Mouse (Mus musculus) forebrain, embryonic 16.5 days (tissue): ENCODE measurements at regions not wholly inside any gene's neighbourhood (a gene's known extent, or its start where the extent isn't known, plus 50 kb on each side); places are given as distances from the start of the nearest gene placed in this dataset.

ENCODE experiments used
- ATAC-seq: fragments of 200-750 bp; cut with Nextera tagmentation; 2 replicates; pipeline ENCODE4 v1.8.0; 2017; ENCODE audit warnings: mild to moderate bottlenecking, moderate library complexity
- H3K27ac ChIP-seq: fragments of 300-500 bp; sonication (generic); 2 replicates; pipeline ENCODE4 v1.5.1; 2014; ENCODE audit warnings: low read length, control low read depth
- H3K27me3 ChIP-seq: fragments of 300-500 bp; sonication (generic); replicated peaks from 2 replicates; pipeline ENCODE4 v1.6.1; 2014; ENCODE audit warnings: low read length; ENCODE audit not compliant: control insufficient read depth, insufficient read depth
- H3K36me3 ChIP-seq: fragments of 300-500 bp; sonication (generic); 2 replicates; pipeline ENCODE4 v1.6.1; 2014; ENCODE audit not compliant: control insufficient read depth, insufficient read depth
- H3K4me1 ChIP-seq: fragments of 300-500 bp; sonication (generic); replicated peaks from 2 replicates; pipeline ENCODE4 v1.6.1; 2014; ENCODE audit warnings: low read length; ENCODE audit not compliant: control insufficient read depth, insufficient read depth
- H3K4me2 ChIP-seq: fragments of 300-500 bp; sonication (generic); 2 replicates; pipeline ENCODE4 v1.6.1; 2014; ENCODE audit warnings: mild to moderate bottlenecking, low read length, control low read depth
- H3K4me3 ChIP-seq: fragments of 300-500 bp; sonication (generic); replicated peaks from 2 replicates; pipeline ENCODE4 v1.5.1; 2014; ENCODE audit warnings: mild to moderate bottlenecking, low read length, control low read depth
- H3K9ac ChIP-seq: fragments of 300-500 bp; sonication (generic); replicated peaks from 2 replicates; pipeline ENCODE4 v1.6.1; 2014; ENCODE audit warnings: low read depth, low read length, control low read depth
- H3K9me3 ChIP-seq: fragments of 300-500 bp; sonication (generic); 2 replicates; pipeline ENCODE4 v1.6.1; 2016; ENCODE audit warnings: low read length; ENCODE audit not compliant: control insufficient read depth
- WGBS: fragments of 180-500 bp; shearing (Covaris S2); extraction: QIAGEN DNeasy Blood & Tissue Kit; methylation state at CpG from one replicate; pipeline ENCODE4 v1.1.7; 2014; 5-methylcytosine and 5-hydroxymethylcytosine counted together

DNA sequence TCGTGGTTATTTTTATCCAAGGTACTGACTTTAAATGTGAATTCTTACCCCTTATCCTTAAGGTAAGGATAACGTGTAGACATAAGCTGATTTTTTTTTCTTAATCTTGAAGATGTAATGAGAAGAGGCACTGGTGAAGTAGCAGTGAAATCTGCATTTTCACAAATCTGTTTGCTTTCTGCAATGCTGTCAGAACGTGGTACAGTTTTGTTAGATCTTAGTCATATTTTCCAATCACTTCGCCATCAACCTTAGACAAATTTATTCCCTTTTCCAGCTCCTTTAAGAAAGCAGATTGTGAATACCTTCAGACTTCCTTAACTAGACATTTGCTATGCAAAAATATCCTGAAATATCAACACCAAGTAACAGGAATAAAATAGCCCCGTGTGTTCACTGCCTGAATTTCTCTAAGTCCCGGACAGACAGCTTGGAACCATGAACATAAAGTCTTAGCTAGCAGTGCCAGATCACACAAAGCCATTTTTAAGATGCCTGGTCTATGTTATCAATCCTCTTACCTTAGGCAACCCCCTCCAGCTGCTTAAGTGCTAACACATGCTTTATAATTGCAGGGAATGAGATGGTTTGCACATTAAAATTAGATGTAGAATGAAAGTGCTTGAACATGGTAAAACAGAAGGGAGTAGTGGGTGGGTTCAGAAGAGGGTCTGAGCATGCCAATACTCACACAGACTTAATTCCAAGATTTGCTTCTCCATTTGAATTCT lies 202.7 kb downstream of the Ptprc start:
- H3K4me2 ChIP-seq, result no peak overlapping the region
- no peak overlapping the region for H3K9ac ChIP-seq
- H3K27ac ChIP-seq, result peak overlapping the region; percentile 81
- peaks cover 5% of the 10 kb centered on the region for H3K4me1 ChIP-seq
- H3K4me3 ChIP-seq, result no peak overlapping the region
- 59% methylated on average over 6 of the region's 6 CpGs for whole genome bisulfite sequencing
- ATAC-seq, result peak; percentile 68
- no peaks in the 10 kb centered on the region for H3K27me3 ChIP-seq
- no peaks in the 10 kb centered on the region for H3K9me3 ChIP-seq
- H3K36me3 ChIP-seq, result no peaks in the 10 kb centered on the region

DNA sequence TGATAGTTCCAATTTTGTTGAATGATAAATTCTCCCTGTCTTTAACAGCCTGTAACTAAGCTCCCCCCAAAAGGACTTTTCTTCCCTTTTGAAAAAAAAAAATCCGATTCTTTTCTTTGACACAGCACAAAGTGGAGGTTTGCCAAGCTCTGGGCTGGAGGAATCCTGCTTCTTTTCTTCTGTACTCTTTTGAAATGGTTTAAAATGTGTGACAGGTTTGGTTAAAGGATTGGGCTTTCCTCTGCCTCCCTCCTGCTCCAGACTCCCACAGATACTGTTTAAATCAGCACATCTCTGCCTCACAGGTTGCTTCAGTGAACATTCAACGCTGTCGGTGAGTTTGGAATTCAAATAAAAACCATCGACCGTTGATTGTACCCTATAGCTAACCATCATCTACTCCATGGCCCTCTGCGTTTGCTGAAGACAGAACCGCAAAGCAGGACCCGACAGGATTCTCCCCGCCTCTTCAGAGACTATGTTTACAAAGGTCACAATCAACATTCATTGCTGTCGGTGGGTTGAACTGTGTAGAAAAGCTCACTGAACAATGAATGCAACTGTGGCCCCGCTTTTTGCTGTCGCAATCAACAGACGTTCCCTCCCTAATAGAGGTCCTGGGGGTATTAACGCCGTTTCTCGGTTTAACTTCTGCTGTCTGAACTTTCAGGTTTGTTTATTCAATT lies 209.2 kb downstream of the Ptprc start:
- H3K4me3 ChIP-seq, result no peak overlapping the region
- H3K27me3 ChIP-seq, result no peaks in the 10 kb centered on the region
- H3K27ac ChIP-seq, result peak overlapping the region; percentile 34
- 21% methylated on average over 16 of the region's 16 CpGs for WGBS
- no peak overlapping the region for H3K9ac ChIP-seq
- peak; percentile 68 for ATAC-seq
- H3K4me2 ChIP-seq, result no peak overlapping the region
- peaks cover 9% of the 10 kb centered on the region for H3K4me1 ChIP-seq
- peaks cover 4% of the 10 kb centered on the region for H3K36me3 ChIP-seq
- H3K9me3 ChIP-seq, result no peaks in the 10 kb centered on the region

DNA sequence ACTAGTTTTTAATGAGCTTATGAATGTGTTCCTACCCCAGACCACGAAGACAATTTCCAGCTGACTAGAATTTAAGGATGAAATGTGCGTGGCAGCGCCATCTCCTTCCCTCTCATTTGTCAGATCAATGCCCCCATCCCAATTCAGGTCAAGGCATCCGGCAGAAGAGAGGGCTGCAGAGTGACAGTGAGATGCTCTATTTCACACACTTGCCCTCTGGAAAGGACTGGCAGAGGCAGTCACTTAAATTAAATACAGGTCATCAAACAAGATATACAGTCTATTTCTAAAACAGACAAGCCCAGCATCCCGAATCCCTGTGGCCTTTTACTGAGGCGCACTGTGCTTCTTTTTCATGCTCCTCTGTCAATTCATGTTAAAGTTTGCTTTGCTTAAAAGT lies 211.9 kb downstream of the Ptprc start:
- H3K27me3 ChIP-seq, result no peaks in the 10 kb centered on the region
- H3K36me3 ChIP-seq, result peaks cover 6% of the 10 kb centered on the region
- WGBS, result 79% methylated on average over 6 of the region's 6 CpGs
- H3K27ac ChIP-seq, result peak overlapping the region; percentile 4
- no peaks in the 10 kb centered on the region for H3K9me3 ChIP-seq
- peaks cover 9% of the 10 kb centered on the region for H3K4me1 ChIP-seq
- no peak overlapping the region for H3K4me3 ChIP-seq
- no peak for ATAC-seq
- no peak overlapping the region for H3K9ac ChIP-seq
- no peak overlapping the region for H3K4me2 ChIP-seq

DNA sequence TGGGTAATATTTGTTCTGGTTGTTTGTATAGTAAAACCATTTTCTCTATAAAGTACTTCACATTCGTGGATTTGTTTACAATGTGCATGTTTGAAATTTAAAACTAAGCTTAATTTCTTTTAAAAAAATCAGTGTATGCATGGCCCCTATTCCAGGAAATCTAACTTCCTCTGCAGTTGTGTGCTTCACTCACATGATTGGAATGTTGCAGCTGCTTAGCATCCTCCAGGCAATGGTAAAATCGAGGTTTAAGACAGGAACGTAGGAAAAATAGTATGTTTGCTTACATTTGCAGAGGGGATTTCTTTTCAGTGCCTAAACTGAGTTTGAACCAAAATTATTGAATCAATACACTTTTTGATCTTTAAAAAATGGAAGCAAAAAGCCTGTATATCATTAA lies 217.5 kb downstream of the Ptprc start:
- Histone ChIP-seq H3K27me3 (no peaks in the 10 kb centered on the region), H3K27ac (no peak overlapping the region), H3K36me3 (peaks cover 6% of the 10 kb centered on the region), H3K4me2 (no peak overlapping the region), H3K9ac (no peak overlapping the region), H3K4me3 (no peak overlapping the region), H3K9me3 (no peaks in the 10 kb centered on the region), H3K4me1 (peaks cover 3% of the 10 kb centered on the region; the same call in 1 of the 2 replicates)
- no peak for ATAC-seq
- 89% methylated on average over 3 of the region's 3 CpGs for WGBS

DNA sequence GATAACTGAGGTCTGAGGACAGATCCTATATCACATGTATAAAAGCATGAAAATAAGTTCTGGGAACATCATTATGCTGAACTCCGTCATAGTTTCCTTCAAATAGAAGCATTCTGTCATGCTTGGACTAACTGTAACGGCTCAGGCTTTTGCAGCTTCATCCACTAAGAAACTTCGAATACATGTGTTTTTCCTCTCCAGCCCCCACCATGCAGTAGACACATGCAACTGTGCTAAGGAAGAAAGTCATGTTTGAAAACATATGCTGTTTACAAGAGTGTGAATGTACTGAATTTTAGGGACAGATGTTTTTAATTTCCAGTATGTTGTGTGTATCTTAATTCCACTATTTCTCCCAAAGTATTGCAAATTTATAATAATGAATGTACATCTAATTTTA lies 219.5 kb downstream of the Ptprc start:
- no peak overlapping the region for H3K4me2 ChIP-seq
- peaks cover 2% of the 10 kb centered on the region; the same call in 1 of the 2 replicates for H3K36me3 ChIP-seq
- no peaks in the 10 kb centered on the region for H3K27me3 ChIP-seq
- no peak for ATAC-seq
- peaks cover 7% of the 10 kb centered on the region for H3K4me1 ChIP-seq
- H3K9me3 ChIP-seq, result no peaks in the 10 kb centered on the region
- H3K4me3 ChIP-seq, result no peak overlapping the region
- no peak overlapping the region for H3K9ac ChIP-seq
- no peak overlapping the region for H3K27ac ChIP-seq
- 70% methylated on average over 3 of the region's 3 CpGs for WGBS

DNA sequence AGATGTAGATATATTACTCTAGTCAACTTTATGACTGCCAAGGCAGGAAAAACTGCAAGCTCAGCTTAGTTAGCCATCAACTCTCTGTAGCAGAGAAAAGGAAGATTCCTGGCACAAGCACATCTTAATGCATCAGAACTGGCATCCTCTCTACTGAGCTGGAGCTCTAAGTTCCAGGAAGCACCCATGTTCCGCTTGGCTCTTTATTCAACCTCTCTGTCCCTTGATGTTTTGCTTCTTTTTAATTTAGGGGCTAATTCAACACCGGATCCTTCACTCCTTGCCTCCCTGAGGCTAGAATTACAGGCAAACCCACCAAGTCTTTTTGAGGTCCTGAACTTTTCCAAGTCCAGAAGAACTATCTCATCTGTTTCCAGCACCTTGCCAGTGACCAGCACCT lies 220.4 kb downstream of the Ptprc start:
- ATAC-seq, result no peak
- Histone ChIP-seq H3K27ac (no peak overlapping the region), H3K4me1 (peaks cover 7% of the 10 kb centered on the region), H3K36me3 (peaks cover 2% of the 10 kb centered on the region; the same call in 1 of the 2 replicates), H3K4me3 (no peak overlapping the region), H3K9me3 (no peaks in the 10 kb centered on the region), H3K4me2 (no peak overlapping the region), H3K27me3 (no peaks in the 10 kb centered on the region), H3K9ac (no peak overlapping the region)
- 68% methylated on average over 2 of the region's 2 CpGs for WGBS

DNA sequence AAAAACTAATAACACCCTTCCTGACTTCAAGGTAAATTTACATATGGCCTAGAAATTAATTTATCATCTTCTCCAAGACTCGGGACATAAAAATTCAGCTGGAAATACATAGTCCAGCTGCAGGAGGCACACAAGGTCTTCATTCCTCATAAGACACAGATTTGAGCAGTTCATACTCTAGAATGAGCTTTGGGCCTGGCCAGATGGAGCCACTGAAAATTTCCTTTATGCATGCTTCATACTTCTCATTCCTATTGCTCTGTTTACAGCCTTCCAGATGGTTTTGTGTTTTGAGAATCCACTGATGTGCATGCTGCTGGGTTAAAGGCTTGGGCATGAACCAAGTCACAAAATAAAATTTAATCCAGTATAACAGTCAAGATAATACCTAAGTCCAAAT lies 222.1 kb downstream of the Ptprc start:
- Histone ChIP-seq H3K4me1 (peaks cover 7% of the 10 kb centered on the region), H3K36me3 (no peaks in the 10 kb centered on the region; the same call in 1 of the 2 replicates), H3K27me3 (no peaks in the 10 kb centered on the region), H3K4me3 (no peak overlapping the region), H3K9ac (no peak overlapping the region), H3K4me2 (no peak overlapping the region), H3K27ac (no peak overlapping the region), H3K9me3 (no peaks in the 10 kb centered on the region)
- WGBS, result 81% methylated on average over 1 of the region's 1 CpGs
- ATAC-seq, result 0 out of 2 replicates have a peak, but pooled peaks have one; percentile 23

DNA sequence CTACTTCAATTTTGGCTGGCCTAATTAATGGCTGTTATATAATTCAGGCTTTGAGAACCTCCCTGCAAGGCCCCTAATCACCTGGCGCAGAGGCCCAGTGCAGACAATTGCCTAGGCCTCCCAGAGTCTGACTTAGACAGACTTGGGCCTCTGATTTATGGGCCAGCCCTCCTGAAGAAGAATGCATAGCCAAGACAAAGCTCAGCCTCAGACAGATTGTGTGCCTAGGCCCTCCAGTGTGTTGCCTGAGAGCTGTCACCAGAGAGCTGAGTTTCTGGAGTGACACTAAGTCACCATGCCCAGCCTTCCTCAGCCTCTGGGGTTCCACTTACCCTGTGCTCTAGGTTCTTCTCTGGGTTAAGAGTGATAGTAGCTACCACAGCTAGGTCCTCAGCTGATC lies 222.7 kb downstream of the Ptprc start:
- no peaks in the 10 kb centered on the region for H3K9me3 ChIP-seq
- no peak overlapping the region for H3K4me2 ChIP-seq
- peak overlapping the region; percentile 44 for H3K27ac ChIP-seq
- H3K4me3 ChIP-seq, result no peak overlapping the region
- H3K36me3 ChIP-seq, result no peaks in the 10 kb centered on the region; the same call in 1 of the 2 replicates
- H3K27me3 ChIP-seq, result no peaks in the 10 kb centered on the region
- WGBS, result 28% methylated on average over 1 of the region's 1 CpGs
- peaks cover 7% of the 10 kb centered on the region for H3K4me1 ChIP-seq
- no peak overlapping the region for H3K9ac ChIP-seq
- peak; percentile 47; the same call in 1 of the 2 replicates for ATAC-seq

DNA sequence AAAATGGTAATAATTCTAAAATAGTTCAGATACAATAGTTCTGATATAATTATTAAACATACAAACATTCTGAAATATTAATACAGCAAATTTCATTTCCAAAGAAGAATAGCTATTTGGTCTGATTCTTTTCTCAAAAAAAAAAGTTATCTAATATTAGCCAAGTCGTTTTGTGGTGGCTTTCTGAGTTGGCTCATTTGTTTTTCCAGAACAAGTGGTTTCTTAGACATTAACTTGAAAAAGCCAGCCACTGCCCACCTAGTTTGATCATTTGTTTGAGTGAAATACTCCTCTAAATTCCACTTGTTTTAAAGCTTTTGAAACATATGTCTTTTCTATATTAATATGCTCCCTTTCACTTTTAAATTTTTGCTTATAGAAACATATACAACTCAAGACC lies 227.6 kb downstream of the Ptprc start:
- Histone ChIP-seq H3K9ac (no peak overlapping the region), H3K4me3 (no peak overlapping the region), H3K27ac (no peak overlapping the region), H3K27me3 (no peaks in the 10 kb centered on the region), H3K36me3 (peaks cover 7% of the 10 kb centered on the region), H3K4me2 (no peak overlapping the region), H3K9me3 (no peaks in the 10 kb centered on the region), H3K4me1 (peaks cover 4% of the 10 kb centered on the region)
- ATAC-seq, result no peak
- 83% methylated on average over 1 of the region's 1 CpGs for WGBS
